Mouse (Mus musculus) CH12.LX (cell line): ENCODE results near the gene Arf6.

Experiments
- CTCF ChIP-seq, 2 experiments: IDR thresholded peaks in 1 of 2; conservative IDR thresholded peaks in 1 of 2; 2 replicates each; pipeline ENCODE4 v1.5.1; 2011 to 2012; ENCODE audit warnings: low read depth in 2 of 2, low read length in 2 of 2, improper control_type of control experiment in 1 of 2, inconsistent platforms in 1 of 2, mild to moderate bottlenecking in 1 of 2, moderate library complexity in 1 of 2
- MAFK ChIP-seq: IDR thresholded peaks from 2 replicates; pipeline ENCODE4 v1.6.1; 2011; ENCODE audit warnings: low read length, improper control_type of control experiment; ENCODE audit not compliant: insufficient replicate concordance
- MYC ChIP-seq: IDR thresholded peaks from 2 replicates; pipeline ENCODE4 v1.6.1; 2011; ENCODE audit warnings: low read depth, mild to moderate bottlenecking, improper control_type of control experiment, low read length
- RCOR1 ChIP-seq: conservative IDR thresholded peaks from 2 replicates; pipeline ENCODE4 v1.6.1; 2012; ENCODE audit warnings: low read depth, mild to moderate bottlenecking, inconsistent platforms, low read length, improper control_type of control experiment
- ZKSCAN1 ChIP-seq: IDR thresholded peaks from 2 replicates; pipeline ENCODE4 v1.6.1; 2012; ENCODE audit warnings: low read depth, inconsistent platforms, low read length, improper control_type of control experiment, borderline replicate concordance

DNA sequence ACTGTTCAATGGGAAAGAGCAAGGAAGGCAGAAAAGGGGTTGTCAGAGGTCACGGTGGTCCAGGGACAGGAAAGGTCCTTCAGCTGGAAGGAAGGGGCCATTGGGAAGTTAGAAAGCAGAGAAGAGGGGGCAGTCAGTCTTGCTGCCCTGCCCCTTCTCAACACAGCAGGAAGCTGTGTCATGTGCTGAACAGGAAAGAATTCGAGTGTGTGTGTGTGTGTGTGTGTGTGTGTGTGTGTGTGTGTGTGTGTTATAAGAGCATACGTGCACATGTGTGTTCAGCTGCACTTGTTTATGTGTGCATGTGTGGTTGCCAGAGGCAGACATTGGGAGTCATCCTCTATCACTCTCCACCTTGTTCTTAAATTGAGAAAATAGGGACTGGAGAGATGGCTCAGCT, 48.8 kb downstream of the Arf6 start:
- TF ChIP-seq CTCF (conservative IDR thresholded peaks at IDR 0.05 in 1 of 2, IDR thresholded peaks at IDR 0.05 in 1 of 2; ENCODE audit: low read depth in 2 of 2, low read length in 2 of 2) = no peak
- no peak for TF ChIP-seq RCOR1
- no peak for TF ChIP-seq MAFK
- no peak for TF ChIP-seq ZKSCAN1
- no peak for TF ChIP-seq MYC
